Mouse (Mus musculus) lung, adult 2 months (tissue): Measurements from ENCODE around the gene Galnt10.

ENCODE experiments used
- CTCF ChIP-seq: fragments of 200-500 bp; IDR thresholded peaks from 2 replicates; pipeline ENCODE4 v1.5.1; 2011; ENCODE audit warnings: mild to moderate bottlenecking, low read length, control low read depth; ENCODE audit not compliant: insufficient read depth
- POLR2A ChIP-seq: fragments of 200-500 bp; IDR thresholded peaks from 2 replicates; pipeline ENCODE4 v1.6.1; 2011; ENCODE audit warnings: low read depth, mild to moderate bottlenecking, control low read depth, low read length, borderline replicate concordance; ENCODE audit errors: extremely low read depth

GRCm38 (mm10) chr11:57833296-57833977, 188.2 kb downstream of the Galnt10 start:
- TF ChIP-seq CTCF (no peak), POLR2A (no peak)
